Mouse (Mus musculus) testis, adult 2 months (tissue): ENCODE data around the gene Ndufs8. TPM values are rescaled to one million over a fixed set of nuclear protein-coding genes. Genes with fewer than 3 reads are reported as not detected.

Experiments used
- H3K27ac ChIP-seq: fragments of 200-500 bp; 2 replicates; pipeline ENCODE4 v1.5.1; 2012; ENCODE audit warnings: low read depth, low read length; ENCODE audit not compliant: control insufficient read depth, insufficient read depth
- H3K27me3 ChIP-seq: fragments of 200-500 bp; 2 replicates; pipeline ENCODE4 v1.6.1; 2012; ENCODE audit warnings: mild to moderate bottlenecking, low read length, moderate library complexity; ENCODE audit not compliant: control insufficient read depth, insufficient read depth
- H3K36me3 ChIP-seq: fragments of 200-500 bp; 2 replicates; pipeline ENCODE4 v1.6.1; 2012; ENCODE audit warnings: mild to moderate bottlenecking, low read length; ENCODE audit not compliant: control insufficient read depth, insufficient read depth
- H3K4me1 ChIP-seq: fragments of 200-500 bp; 2 replicates; pipeline ENCODE4 v1.6.1; 2012; ENCODE audit warnings: low read length; ENCODE audit not compliant: control insufficient read depth, insufficient read depth
- H3K4me3 ChIP-seq: fragments of 200-500 bp; 2 replicates; pipeline ENCODE4 v1.5.1; 2012; ENCODE audit warnings: low read depth, mild to moderate bottlenecking, low read length, moderate library complexity, mixed read lengths; ENCODE audit not compliant: control insufficient read depth
- CTCF ChIP-seq: fragments of 200-500 bp; IDR thresholded peaks from 2 replicates; pipeline ENCODE4 v1.5.1; 2012; ENCODE audit warnings: low read depth, mild to moderate bottlenecking, inconsistent platforms, low read length, moderate library complexity; ENCODE audit not compliant: control insufficient read depth, insufficient read depth, insufficient replicate concordance
- POLR2A ChIP-seq: fragments of 200-500 bp; IDR thresholded peaks from 2 replicates; pipeline ENCODE4 v1.6.1; 2012; ENCODE audit warnings: low read depth, mild to moderate bottlenecking, inconsistent platforms, low read length, moderate library complexity; ENCODE audit not compliant: control insufficient read depth
- polyA plus RNA-seq: library from polyadenylated mRNA; depleted of rRNA; stranded (reverse); fragments of >200 nt; gene quantifications from 2 replicates; pipeline ENCODE4 v1.2.3, GENCODE M21; 2012

Ndufs8 gene
- polyA plus RNA-seq, 1 experiment, result 69.9 TPM

DNA sequence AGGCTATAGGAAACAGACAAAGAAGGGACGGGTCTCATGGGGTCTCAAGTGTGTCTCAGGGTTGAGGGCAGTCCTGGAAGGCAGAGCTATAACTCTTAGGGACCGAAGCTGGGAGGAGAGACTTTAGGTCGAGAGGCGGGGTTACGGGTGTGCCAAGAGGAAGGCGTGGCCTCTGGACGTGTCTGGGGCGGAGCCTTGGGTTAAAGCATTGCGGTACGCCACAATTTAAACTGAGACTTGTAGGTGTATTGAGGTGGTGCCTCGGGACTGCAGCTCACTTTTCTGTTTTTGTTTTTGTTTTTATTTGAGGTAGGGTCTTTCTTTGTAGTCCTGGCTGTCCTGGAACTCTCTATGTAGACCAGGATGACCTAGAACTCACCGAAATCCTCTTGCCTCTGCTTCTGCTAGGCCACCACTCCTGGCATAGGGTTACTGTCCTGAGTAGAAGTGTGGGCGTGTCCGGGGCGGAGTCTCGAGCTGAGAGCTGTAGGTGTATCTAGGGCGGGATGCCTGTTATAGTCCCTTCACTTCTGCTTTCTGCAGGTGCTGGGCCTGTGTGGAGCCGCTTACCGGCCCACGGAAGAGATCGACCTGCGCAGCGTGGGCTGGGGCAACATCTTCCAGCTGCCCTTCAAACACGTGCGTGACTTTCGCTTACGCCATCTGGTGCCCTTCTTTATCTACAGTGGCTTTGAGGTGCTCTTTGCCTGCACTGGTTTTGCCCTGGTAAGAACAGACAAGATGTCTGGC is 30.6 kb upstream of the Ndufs8 start:
- no peaks in the 10 kb centered on the region for H3K36me3 ChIP-seq
- peak overlapping the region; percentile 58 for H3K4me3 ChIP-seq

DNA sequence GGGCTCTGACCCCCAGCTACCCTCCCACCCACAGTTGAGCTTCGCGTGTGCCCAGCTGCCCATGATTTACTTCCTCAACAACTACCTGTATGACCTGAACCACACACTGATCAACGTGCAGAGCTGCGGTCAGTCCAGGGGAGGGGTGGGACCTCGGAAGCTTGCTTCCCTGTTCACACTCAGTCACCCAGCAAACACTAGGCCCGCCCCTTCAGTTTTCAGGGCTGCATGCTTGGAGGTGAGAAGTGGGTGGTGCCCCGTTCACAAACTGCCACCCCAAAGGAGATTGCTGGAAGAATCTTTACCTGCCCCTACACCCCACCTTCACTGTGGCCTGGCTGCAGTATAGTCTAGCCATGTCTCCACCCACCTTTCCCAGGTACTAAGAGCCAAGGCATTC is 29.7 kb upstream of the Ndufs8 start:
- TF ChIP-seq CTCF (no peak), POLR2A (no peak)
- H3K27me3 ChIP-seq, result no peaks in the 10 kb centered on the region
- no peaks in the 10 kb centered on the region for H3K36me3 ChIP-seq
- H3K27ac ChIP-seq, result no peak overlapping the region
- no peak overlapping the region; the same call in 1 of the 2 replicates for H3K4me3 ChIP-seq
- peaks cover 11% of the 10 kb centered on the region for H3K4me1 ChIP-seq

More for the DNA sequence above, 30.6 kb upstream of the Ndufs8 start:
- TF ChIP-seq CTCF (no peak), POLR2A (no peak)
- Histone ChIP-seq H3K27ac (no peak overlapping the region), H3K27me3 (no peaks in the 10 kb centered on the region), H3K4me1 (peaks cover 11% of the 10 kb centered on the region)

DNA sequence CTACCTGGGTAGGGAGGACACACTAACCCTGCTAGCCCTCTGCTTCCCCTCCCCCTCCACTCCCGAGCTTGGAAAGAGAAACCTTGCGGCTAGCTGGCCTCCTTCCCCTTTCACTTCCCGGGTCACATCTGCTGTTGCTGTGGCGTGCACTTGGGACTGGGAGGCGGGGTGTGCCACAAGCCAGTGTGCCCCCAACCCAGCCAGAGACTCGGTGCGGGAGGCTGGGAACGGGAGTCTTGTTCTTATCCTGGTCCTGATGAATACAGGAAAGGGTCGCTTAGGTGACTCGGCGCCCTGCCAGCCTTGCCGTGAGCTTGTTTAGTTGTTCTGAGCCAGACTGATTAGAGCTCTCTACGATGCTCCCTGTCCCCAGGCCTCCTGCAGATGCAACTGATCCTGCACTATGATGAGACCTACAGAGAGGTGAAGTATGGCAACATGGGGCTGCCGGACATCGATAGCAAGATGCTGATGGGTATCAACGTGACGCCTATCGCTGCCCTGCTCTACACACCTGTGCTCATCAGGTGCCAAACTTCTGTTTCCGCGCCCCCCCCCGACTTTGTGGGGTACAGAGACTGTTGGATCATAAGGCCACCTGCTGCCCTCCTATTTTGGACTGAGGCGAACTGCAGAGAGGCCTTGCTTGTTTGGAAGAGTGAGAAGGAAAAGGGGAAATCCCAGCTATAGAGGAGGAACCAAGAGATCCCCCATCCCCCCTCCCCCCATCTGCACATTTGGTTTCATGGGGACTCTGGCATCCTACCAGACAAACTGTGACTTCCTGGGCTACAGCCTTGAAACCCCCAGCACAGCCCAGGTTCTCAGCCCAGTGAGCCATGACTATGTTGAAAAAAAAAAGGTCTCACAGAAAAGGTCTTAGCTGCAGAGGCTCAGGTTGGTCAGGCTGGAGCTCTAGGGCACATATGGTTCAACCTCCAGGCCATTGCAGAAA is 23.6 kb upstream of the Ndufs8 start:
- no peak overlapping the region; the same call in 1 of the 2 replicates for H3K27ac ChIP-seq
- H3K4me3 ChIP-seq, result peak overlapping the region; percentile 65
- H3K36me3 ChIP-seq, result no peaks in the 10 kb centered on the region
- no peaks in the 10 kb centered on the region for H3K27me3 ChIP-seq
- TF ChIP-seq POLR2A, result no peak
- TF ChIP-seq CTCF, result no peak
- H3K4me1 ChIP-seq, result peaks cover 5% of the 10 kb centered on the region

DNA sequence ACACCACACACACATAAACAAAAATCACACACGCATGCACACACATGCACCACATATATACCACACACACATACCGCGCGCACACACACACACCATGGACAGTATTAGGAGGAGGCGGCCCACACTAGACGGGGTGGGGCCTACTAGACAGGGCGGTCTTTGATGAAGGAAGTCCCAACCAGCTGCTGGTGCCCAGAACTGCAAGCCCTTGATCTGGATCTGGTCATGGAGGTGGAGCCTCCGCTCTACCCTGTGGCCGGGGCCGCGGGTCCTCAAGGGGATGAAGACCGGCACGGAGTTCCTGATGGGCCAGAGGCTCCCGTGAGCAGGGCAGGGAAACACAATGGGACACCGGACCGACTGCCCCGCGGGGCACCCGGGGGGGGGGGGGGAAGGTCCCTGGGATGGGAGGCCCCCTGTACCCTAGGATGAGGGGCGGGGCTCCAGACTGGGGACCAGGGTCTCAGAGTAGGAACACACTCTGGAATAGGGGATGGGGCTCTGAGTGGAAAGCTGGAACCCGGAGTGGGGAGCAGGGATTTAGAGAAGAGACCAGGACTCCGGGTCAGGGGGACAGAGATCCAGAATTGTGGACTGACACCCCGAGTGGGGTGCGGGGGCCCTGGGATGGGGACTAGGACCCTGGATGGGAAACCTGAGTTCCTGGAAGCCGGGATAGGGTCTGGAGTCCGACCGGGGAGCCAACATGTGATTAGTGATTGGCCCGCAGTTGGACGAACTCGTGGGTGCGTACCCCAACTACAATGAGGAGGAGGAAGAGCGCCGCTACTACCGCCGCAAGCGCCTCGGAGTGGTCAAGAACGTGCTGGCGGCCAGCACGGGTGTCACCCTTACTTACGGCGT is 22.7 kb upstream of the Ndufs8 start, which contains the start of gene Unc93b1:
Unc93b1 (plus strand) TSS at position 155 of the 864 bp plus-strand sequence.
- Histone ChIP-seq H3K27ac (no peak within 1 kb of the TSS; the same call in 1 of the 2 replicates), H3K27me3 (no peaks in the 10 kb centered on the region), H3K4me1 (peaks cover 5% of the 10 kb centered on the region), H3K36me3 (no peaks in the 10 kb centered on the region), H3K4me3 (peak within 1 kb of the TSS; percentile 65)
- TF ChIP-seq POLR2A (no peak), CTCF (no peak)

DNA sequence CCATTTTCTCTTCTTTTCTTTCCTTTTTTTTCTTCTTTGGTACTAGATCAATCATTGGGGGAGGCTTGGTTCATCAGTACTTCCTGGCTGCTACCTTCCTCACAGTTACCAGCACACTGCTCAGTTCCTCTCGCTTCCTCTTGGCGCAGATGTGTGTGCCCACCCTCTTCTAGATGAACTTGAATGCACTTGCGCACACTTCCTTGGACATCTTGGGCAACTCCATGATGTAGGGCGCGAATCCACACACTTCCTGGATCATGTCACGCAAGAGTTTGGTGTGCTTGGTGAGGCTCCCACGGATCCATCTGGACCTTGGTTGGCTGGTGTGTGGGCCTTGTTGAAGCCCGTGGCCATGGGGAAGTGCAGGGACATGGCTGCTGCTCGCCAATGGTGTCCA is 19.1 kb upstream of the Ndufs8 start:
- H3K36me3 ChIP-seq, result no peaks in the 10 kb centered on the region
- H3K27me3 ChIP-seq, result no peaks in the 10 kb centered on the region
- no peak overlapping the region for H3K27ac ChIP-seq
- no peak overlapping the region for H3K4me3 ChIP-seq
- TF ChIP-seq CTCF, result no peak
- TF ChIP-seq POLR2A, result no peak
- H3K4me1 ChIP-seq, result peaks cover 14% of the 10 kb centered on the region

DNA sequence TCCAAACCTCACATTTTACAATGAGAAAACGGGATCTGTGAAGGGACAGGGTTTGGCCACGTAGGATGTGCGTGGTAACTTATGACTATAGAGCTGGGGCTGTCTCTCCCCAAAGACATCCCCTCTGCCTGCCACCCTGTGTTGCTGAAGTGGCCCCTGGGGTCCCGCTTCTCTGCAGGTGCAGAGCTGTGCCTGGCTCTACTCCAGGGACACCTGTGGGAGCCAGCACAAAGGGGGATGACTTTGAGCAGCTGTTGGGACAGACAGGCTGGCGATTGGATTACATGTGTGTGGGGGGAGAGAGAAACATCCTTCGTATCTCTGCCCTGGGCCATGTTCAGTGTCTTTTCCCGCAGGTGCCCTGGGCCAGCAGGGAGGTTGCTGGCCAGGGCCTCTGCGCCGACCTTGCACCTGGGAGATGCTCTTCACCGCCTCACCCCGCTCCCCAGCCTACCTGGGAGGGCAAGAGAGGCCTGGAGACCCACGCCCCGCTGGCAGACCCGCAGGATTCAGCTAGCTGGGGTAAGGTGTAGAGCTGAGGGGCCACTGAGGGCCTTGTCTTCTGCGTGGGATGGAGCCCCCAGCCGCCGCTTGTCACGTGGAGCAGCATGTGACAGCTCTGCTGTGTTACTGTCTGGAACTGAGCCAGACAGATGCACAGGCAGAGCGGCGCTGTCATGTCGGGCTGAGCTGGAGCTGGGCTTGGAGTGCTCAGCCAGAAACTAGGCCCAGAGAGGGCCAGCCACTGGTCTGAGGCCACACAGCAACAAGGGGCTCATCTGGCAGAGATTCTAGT is 17.9 kb upstream of the Ndufs8 start:
- Histone ChIP-seq H3K4me1 (peaks cover 14% of the 10 kb centered on the region), H3K4me3 (no peak overlapping the region), H3K27me3 (no peaks in the 10 kb centered on the region), H3K36me3 (no peaks in the 10 kb centered on the region), H3K27ac (no peak overlapping the region)
- TF ChIP-seq CTCF (no peak), POLR2A (no peak)
